Mouse (Mus musculus) embryo, embryonic 11 days (tissue): Measurements from ENCODE around the gene Sugct.

Experiments used
- DNase-seq: peaks from one replicate; pipeline ENCODE4 v3.0.0-alpha.2; 2015

Gene Sugct

GRCm38 (mm10) chr13:17694911-17695699 is at the start of gene Sugct, which contains the start of gene Mplkip:
TSS of gene Sugct (minus strand) at chr13:17695553.
TSS of gene Mplkip (plus strand) at chr13:17695192.
- DNase-seq: peak; percentile 100

GRCm38 (mm10) chr13:17728798-17729197 is 33.4 kb upstream of the Sugct start:
- DNase-seq: no peak

GRCm38 (mm10) chr13:17727922-17728321 is 32.6 kb upstream of the Sugct start:
- DNase-seq: no peak

GRCm38 (mm10) chr13:17717357-17717756 is 22.0 kb upstream of the Sugct start:
- DNase-seq: no peak

- no peak for DNase-seq
Observed at GRCm38 (mm10) chr13:17708784-17709311, 13.5 kb upstream of the Sugct start.

- no peak for DNase-seq
Observed at GRCm38 (mm10) chr13:17705188-17705826, 10.0 kb upstream of the Sugct start.

- DNase-seq: no peak
Observed at GRCm38 (mm10) chr13:17702311-17702710, 7.0 kb upstream of the Sugct start.

GRCm38 (mm10) chr13:17701322-17701721 is 6.0 kb upstream of the Sugct start:
- DNase-seq: no peak

GRCm38 (mm10) chr13:17700090-17700715 is 4.8 kb upstream of the Sugct start:
- no peak for DNase-seq

- peak; percentile 10 for DNase-seq
Observed at GRCm38 (mm10) chr13:17695898-17696580, 686 bp upstream of the Sugct start.

GRCm38 (mm10) chr13:17694414-17694813 is 939 bp downstream of the Sugct start:
- DNase-seq: no peak

GRCm38 (mm10) chr13:17693816-17694215 is 1.5 kb downstream of the Sugct start:
- peak; percentile 4 for DNase-seq

- no peak for DNase-seq
Observed at GRCm38 (mm10) chr13:17691436-17691835, 3.9 kb downstream of the Sugct start.

- DNase-seq: no peak
Observed at GRCm38 (mm10) chr13:17690686-17691085, 4.7 kb downstream of the Sugct start.

- DNase-seq: no peak
Observed at GRCm38 (mm10) chr13:17689461-17689860, 5.9 kb downstream of the Sugct start.

GRCm38 (mm10) chr13:17671122-17671521 is 24.2 kb downstream of the Sugct start:
- DNase-seq: no peak

- DNase-seq: no peak
Observed at GRCm38 (mm10) chr13:17667380-17667779, 28.0 kb downstream of the Sugct start.

GRCm38 (mm10) chr13:17642294-17642693 is 53.1 kb downstream of the Sugct start:
- DNase-seq: peak; percentile 44

GRCm38 (mm10) chr13:17638008-17638407 is 57.3 kb downstream of the Sugct start:
- DNase-seq: no peak

GRCm38 (mm10) chr13:17627108-17627507 is 68.2 kb downstream of the Sugct start:
- DNase-seq: no peak

- DNase-seq: no peak
Observed at GRCm38 (mm10) chr13:17624976-17625375, 70.4 kb downstream of the Sugct start.

- DNase-seq: no peak
Observed at GRCm38 (mm10) chr13:17606217-17606616, 89.1 kb downstream of the Sugct start.

- DNase-seq: no peak
Observed at GRCm38 (mm10) chr13:17604670-17605069, 90.7 kb downstream of the Sugct start.
